Mouse (Mus musculus): Measurements from ENCODE around the gene Spsb1.

DNA sequence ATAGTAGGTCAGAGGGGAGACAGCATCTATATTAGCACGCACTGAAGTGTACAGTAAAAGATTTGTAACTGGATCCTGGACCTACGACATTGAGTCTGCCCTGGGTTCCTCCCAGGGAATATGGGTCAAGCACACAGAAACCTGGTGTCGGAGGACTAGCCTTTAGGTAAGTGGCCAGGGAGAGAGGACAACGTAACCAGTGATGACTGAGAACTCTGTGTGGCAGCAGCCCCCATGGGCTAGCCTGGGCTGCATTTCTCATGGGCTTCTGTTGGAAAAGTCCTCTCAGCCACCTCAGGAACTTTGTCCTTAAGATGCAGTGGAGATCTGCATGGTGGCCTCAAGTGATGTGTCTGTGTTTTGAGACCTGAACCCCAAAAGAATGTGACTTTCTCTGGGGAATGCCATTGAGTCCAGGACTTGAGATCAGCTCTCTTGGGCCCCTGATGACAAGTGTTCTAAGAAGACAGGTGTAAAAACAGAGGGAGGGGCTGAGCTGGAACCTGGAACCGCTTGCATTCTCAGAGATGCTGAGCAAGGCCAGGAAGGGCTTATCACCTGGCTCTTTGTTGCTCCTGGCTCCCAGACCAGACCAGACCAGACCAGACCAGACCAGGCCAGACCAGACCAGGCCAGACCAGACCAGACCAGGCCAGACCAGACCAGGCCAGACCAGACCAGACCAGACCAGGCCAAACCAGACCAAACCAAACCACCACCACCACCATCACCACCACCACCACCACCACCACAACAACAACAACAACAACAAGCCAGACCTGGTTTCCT, 63.5 kb downstream of the Spsb1 start:
- TF ChIP-seq CTCF (IDR thresholded peaks at IDR 0.05; ENCODE audit: low read depth): no peak
- no peak for TF ChIP-seq EP300 (IDR thresholded peaks at IDR 0.05; ENCODE audit: low read depth)

Data from liver, embryonic 14.5 days (tissue).